Mouse (Mus musculus) intestine, postnatal 0 days (tissue): ENCODE results near the gene Hsp90aa1. TPM values are rescaled to one million over a fixed set of nuclear protein-coding genes. Genes with fewer than 3 reads are reported as not detected.
A peak's percentile ranks its signal among the peaks of the same experiment; 100 is the strongest.
"Not testable (repeated sequence)": the region's sequence is repeated elsewhere in the genome, so short reads cannot be mapped to it uniquely, and the experiment has no call there.

ENCODE experiments used
- ATAC-seq: fragments of 200-750 bp; cut with Nextera tagmentation; 2 replicates; pipeline ENCODE4 v1.8.0; 2017; ENCODE audit warnings: mild to moderate bottlenecking, moderate TSS enrichment, moderate library complexity
- H3K27ac ChIP-seq: fragments of 300-500 bp; sonication (generic); 2 replicates; pipeline ENCODE4 v1.5.1; 2014; ENCODE audit warnings: mild to moderate bottlenecking, low read depth, low read length, moderate library complexity
- H3K27me3 ChIP-seq: fragments of 300-500 bp; sonication (generic); replicated peaks from 2 replicates; pipeline ENCODE4 v1.6.1; 2014; ENCODE audit warnings: low read length, mixed read lengths; ENCODE audit not compliant: control insufficient read depth, insufficient read depth
- H3K36me3 ChIP-seq: fragments of 300-500 bp; sonication (generic); 2 replicates; pipeline ENCODE4 v1.6.1; 2014; ENCODE audit warnings: mild to moderate bottlenecking, moderate library complexity; ENCODE audit not compliant: control insufficient read depth, insufficient read depth
- H3K4me1 ChIP-seq: fragments of 300-500 bp; sonication (generic); replicated peaks from 2 replicates; pipeline ENCODE4 v1.6.1; 2014; ENCODE audit warnings: antibody characterized with exemption, low read length, mixed read lengths; ENCODE audit not compliant: control insufficient read depth, insufficient read depth
- H3K4me2 ChIP-seq: fragments of 300-500 bp; sonication (generic); replicated peaks from 2 replicates; pipeline ENCODE4 v1.6.1; 2014; ENCODE audit warnings: low read depth, mild to moderate bottlenecking, moderate library complexity
- H3K4me3 ChIP-seq: fragments of 300-500 bp; sonication (generic); 2 replicates; pipeline ENCODE4 v1.5.1; 2014; ENCODE audit warnings: low read depth, low read length
- H3K9ac ChIP-seq: fragments of 300-500 bp; sonication (generic); 2 replicates; pipeline ENCODE4 v1.6.1; 2014; ENCODE audit warnings: mild to moderate bottlenecking, low read depth, low read length
- H3K9me3 ChIP-seq: fragments of 300-500 bp; sonication (generic); 2 replicates; pipeline ENCODE4 v1.6.1; 2016; ENCODE audit warnings: mixed run types; ENCODE audit not compliant: control insufficient read depth
- CTCF ChIP-seq: sonication (generic); IDR thresholded peaks from 2 replicates; pipeline ENCODE4 v1.5.1; 2016; ENCODE audit warnings: low read depth, mild to moderate bottlenecking, control low read depth, antibody characterized with exemption, moderate library complexity
- WGBS: fragments of 180-500 bp; shearing (Covaris S2); extraction: QIAGEN DNeasy Blood & Tissue Kit; methylation state at CpG from one replicate; pipeline ENCODE4 v1.1.7; 2014; 5-methylcytosine and 5-hydroxymethylcytosine counted together
- polyA plus RNA-seq: library from polyadenylated mRNA; unstranded; fragments of >200 nt; fragmentation: Nextera tagmentation; extraction: Ambion mirVana; gene quantifications from 2 replicates; pipeline ENCODE4 v1.2.1, GENCODE M21; 2015

Hsp90aa1 gene
- polyA plus RNA-seq, 1 experiment from 2014 or later = 269 TPM

DNA sequence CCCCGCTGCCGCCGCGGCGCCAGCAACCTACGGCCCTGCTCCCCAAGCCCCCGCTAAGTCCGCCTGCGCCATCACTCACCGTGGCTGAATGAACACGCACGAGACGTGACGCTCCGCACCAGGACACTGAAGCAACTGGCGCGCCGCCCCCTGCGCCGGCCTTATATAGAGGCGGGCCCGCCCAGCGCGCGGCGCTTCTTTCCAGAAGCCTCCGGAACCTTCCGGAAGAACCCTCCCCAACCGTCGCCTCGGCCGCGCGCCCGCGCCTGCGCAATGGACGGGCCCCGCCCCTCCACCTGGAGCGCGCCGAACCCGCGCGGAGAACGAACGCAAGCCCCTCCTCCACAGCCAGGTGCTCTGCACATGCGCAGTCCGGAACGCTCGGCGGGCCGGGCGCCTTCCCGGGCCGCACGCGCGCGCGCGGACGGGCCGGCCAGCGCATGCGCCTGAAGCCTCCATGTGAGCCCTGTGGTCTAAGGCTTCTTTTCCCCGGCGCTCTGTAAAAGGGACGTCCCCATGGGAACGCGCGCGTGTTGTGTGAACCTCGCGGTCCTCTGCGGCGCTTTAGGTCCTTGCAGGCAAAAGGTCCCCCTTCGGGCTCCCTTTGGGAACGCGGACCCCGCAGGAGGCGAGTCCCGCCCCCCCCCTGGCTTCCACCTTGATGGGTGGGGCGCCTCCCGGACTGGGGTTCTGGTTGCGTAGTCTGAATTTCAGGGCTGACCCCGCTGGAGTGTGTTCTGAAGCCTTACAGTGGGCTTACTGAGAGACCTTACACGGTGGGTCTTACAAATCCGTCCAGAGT is 6.2 kb downstream of the Hsp90aa1 start:
- under 1% methylated on average over 89 of the region's 89 CpGs for WGBS
- Histone ChIP-seq H3K9ac (peak overlapping the region; percentile 96), H3K36me3 (peaks cover 17% of the 10 kb centered on the region), H3K27ac (peak overlapping the region; percentile 88), H3K9me3 (no peaks in the 10 kb centered on the region), H3K27me3 (no peaks in the 10 kb centered on the region), H3K4me2 (peak overlapping the region; percentile 89), H3K4me1 (no peaks in the 10 kb centered on the region), H3K4me3 (peak overlapping the region; percentile 100)
- ATAC-seq = peak; percentile 95
- no peak; the same call in 1 of the 2 replicates for TF ChIP-seq CTCF

DNA sequence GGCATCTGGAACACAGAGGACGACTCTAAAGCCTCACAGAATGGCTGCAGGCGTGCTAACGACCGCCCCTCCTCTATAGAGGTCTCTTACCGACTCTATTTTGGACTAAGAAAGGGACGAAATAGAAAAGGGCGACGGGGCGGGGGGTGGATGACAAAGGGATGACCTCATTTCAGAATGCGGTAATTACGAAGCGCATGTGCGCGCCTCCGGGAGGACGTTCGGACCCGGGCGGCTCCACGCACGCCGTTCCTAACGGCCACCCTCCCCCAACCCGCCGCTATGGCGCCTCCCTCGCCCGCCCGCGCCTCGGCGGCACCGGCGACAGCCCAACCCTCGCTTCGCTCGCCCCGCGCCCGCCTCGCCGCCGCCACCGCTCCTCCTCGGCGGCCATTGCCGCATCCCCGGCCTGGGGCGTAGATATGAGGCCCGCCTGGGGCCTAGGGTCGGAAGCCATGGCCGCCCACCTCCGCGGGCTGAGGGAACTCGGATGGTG is 6.8 kb downstream of the Hsp90aa1 start:
- Histone ChIP-seq H3K4me2 (peak overlapping the region; percentile 89), H3K9me3 (no peaks in the 10 kb centered on the region), H3K9ac (peak overlapping the region; percentile 96), H3K27ac (peak overlapping the region; percentile 88), H3K4me1 (no peaks in the 10 kb centered on the region), H3K4me3 (peak overlapping the region; percentile 100), H3K27me3 (no peaks in the 10 kb centered on the region), H3K36me3 (peaks cover 18% of the 10 kb centered on the region)
- peak; percentile 48 for ATAC-seq
- under 1% methylated on average over 44 of the region's 55 CpGs for WGBS
- TF ChIP-seq CTCF = no peak

DNA sequence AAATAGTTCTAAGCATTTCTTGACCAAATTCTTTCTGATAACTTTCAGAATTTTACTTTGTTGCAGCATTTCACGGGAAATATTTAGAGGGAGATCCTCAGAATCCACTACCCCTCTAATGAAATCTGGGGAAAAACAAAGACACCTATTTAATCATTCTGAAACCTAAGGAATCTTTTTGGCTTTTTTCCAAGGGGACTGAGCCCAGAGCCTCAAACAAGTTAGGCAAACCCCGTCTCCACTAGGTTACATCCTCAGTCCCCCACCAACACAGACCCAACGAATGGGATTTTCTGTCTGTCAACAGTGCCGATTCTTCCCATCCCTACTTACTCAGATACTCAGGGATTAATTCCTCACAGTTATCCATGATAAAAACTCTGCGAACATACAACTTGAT is 9.2 kb downstream of the Hsp90aa1 start:
- not testable (repeated sequence) for H3K9ac ChIP-seq, H3K27ac ChIP-seq, ATAC-seq, H3K27me3 ChIP-seq, H3K9me3 ChIP-seq, H3K4me1 ChIP-seq, H3K4me3 ChIP-seq, H3K4me2 ChIP-seq
- 61% methylated on average over 5 of the region's 5 CpGs for WGBS
- peaks cover 34% of the 10 kb centered on the region for H3K36me3 ChIP-seq

DNA sequence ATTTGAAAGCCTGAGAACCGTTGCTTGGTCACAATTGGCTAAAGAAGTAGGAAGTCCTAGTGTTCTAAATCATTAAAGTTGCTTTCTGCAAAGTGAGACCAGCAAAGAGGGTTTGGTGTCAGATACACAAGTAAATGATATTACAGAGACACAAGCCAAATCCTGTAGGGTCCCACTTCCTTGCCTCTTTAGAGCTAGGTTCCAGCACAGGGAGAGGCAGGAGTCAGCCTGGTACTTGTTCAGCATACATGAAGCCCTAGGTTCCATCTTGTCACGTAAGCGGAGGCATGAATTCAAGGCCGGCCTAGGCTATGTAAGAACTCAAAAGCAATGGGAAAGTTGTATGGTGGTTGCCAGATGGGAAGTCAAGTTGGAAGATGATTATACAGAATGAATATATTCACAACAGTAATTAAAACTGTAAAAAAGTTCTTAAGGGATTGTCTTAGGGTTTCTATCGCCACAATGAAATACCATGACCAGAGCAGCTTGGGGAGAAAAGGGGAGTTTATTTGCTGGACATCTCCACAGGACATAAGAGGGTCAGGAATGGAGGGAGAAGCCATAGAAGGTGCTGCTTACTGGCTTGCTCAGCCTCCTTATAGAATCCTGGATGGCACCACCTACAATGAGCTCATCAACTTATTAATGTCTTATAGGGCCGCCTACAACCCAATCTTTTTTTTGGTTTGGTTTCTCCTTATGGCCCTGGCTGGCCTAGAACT is 12.4 kb downstream of the Hsp90aa1 start:
- no peaks in the 10 kb centered on the region for H3K4me1 ChIP-seq
- no peak for ATAC-seq
- peaks cover 34% of the 10 kb centered on the region for H3K36me3 ChIP-seq
- WGBS = 88% methylated on average over 6 of the region's 6 CpGs
- no peak overlapping the region for H3K4me2 ChIP-seq
- no peak for TF ChIP-seq CTCF
- no peak overlapping the region for H3K9ac ChIP-seq
- H3K9me3 ChIP-seq = no peaks in the 10 kb centered on the region
- no peaks in the 10 kb centered on the region for H3K27me3 ChIP-seq
- H3K27ac ChIP-seq = 0 out of 2 replicates have a peak overlapping the region, but pooled peaks have one; percentile 2
- no peak overlapping the region for H3K4me3 ChIP-seq

DNA sequence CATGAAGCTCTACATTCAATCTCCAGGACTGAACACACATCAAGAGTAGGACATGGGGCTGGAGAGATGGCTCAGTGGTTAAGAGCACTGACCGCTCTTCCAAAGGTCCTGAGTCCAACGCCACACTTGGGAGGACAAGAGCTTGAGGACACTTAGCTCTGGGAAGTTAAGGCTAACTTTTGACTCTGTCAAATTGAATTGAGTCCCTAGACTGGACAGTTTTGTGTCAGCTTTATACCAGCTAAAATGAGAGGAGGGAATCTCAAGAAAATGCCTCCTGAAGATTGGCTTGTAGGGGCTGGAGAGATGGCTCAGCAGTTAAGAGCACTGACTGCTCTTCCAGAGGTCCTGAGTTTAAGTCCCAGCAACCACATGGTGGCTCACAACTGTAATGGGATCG is 13.6 kb downstream of the Hsp90aa1 start:
- not testable (repeated sequence) for H3K4me2 ChIP-seq, H3K9ac ChIP-seq, H3K27me3 ChIP-seq, H3K4me1 ChIP-seq, ATAC-seq, H3K27ac ChIP-seq, H3K9me3 ChIP-seq, H3K4me3 ChIP-seq
- peaks cover 34% of the 10 kb centered on the region for H3K36me3 ChIP-seq
- WGBS = 82% methylated on average over 3 of the region's 3 CpGs
